Mouse (Mus musculus) spleen, adult 2 months (tissue): ENCODE results near the gene Gm11020.
"Not testable (repeated sequence)": the region's sequence is repeated elsewhere in the genome, so short reads cannot be mapped to it uniquely, and the experiment has no call there.

Experiments
- CTCF ChIP-seq: fragments of 200-500 bp; IDR thresholded peaks from 2 replicates; pipeline ENCODE4 v1.5.1; 2011; ENCODE audit warnings: mild to moderate bottlenecking, inconsistent platforms; ENCODE audit not compliant: insufficient read depth, insufficient read length, insufficient replicate concordance; ENCODE audit errors: extremely low read depth
- POLR2A ChIP-seq: fragments of 200-500 bp; IDR thresholded peaks from 2 replicates; pipeline ENCODE4 v1.6.1; 2011; ENCODE audit warnings: low read depth, low read length, inconsistent platforms

DNA sequence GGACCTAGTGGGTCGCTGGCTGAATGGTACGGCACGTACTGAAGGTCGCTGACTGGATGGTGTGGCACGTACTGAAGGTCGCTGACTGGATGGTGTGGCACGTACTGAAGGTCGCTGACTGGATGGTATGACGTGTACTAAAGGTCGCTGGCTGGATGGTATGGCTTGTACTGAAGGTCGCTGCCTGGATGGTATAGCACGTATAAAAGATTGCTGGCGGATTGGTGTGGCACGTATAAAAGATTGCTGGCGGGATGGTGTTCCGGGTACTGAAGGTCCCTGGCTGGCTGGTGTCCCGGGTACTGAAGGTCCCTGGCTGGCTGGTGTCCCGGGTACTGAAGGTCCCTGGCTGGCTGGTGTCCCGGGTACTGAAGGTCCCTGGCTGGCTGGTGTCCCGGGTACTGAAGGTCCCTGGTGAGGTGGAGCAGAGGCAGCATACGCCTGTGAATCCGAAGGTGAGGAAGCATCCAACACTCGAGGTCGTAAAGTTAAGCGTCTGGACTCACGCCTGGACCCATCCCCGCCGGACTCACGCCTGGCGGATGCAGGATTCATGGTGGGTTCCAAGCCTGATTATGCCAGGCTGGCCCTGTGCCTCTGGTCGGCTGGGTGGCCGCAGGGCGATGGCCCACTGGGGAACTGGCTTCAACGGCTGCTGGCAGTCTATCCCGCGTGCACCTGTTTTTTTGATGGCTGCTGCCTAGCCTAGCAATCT lies 11.8 kb upstream of the Gm11020 start, which contains the start of the genes Gm45711 and Cmtm1:
- TF ChIP-seq POLR2A, CTCF: not testable (repeated sequence)
